Mouse (Mus musculus): ENCODE data around the gene Maml1.
"Not testable (repeated sequence)": the region's sequence is repeated elsewhere in the genome, so short reads cannot be mapped to it uniquely, and the experiment has no call there.

Maml1 gene

DNA sequence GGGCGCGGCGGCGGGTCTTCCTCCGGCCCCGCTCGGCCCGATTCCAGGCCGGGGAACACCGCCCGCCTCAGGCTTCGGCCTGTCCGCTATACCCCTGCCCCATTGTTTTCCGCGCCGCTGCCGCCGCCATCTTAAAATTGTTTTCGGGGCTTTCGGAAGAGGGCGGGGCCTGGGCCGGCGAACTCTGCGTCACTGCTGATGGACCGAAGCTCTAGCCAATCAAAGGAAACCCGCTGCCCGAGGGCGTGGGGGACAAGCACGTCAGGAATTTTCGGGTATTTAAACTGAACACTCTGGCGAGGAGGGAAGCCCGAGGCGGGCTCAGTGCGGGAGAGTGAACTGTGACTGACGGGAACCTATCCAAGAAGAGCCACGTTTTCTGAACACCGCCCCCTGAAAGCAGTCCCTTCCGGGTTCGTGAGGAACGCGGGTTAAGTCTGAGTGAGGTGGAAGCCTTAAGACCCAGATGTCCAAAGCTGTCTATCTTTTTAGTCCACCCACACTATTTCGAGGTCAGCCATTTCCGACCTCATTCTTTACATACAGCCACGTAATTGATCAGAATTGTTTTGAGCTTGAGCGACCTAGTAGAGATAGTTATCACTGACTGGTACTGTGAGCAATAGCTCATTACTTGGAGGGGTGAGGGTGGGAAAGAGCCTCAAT lies at the start of gene Maml1:
Gene Maml1, minus strand, starts transcription at position 122 of the 666 bp plus-strand sequence.
- DNase-seq = peak; percentile 99

DNA sequence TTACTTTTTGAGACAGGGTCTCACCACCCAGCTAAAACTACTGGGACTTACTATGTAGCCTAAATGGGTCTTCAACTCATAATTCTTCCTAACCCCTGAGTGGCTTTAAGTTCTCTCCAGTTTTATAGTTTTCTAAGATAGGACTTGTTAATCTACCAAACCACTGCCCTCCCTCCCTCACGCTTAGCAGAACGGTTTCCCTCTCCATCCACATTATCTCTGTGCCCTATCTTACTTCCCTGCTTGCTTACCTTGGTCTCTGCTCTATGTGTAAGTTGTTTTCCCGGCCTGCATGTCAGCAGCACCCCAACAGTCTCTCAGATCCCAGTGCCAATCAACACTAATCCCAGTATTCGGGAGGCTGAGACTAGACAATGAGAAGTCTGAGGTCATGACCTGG lies 44.8 kb upstream of the Maml1 start:
- no peak for DNase-seq

DNA sequence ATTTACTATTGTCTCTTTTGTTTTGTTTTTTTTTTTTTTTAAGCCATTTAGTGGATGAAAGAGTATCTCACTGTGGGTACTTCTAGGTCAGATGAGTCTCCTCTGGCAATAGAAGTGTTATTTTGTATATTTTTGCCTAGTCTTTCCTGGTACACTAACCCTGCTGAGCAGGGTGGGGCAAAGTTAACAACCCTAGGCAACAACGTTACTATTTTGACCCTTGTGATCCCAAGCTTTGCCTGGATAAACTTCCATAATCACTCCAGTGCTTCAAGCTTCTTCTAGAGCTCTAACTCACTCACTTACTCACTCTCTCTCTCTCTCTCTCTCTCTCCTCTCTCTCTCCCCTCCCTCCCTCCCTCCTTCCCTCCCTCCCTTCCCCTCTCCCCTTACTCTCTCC lies 44.0 kb upstream of the Maml1 start:
- DNase-seq = no peak

DNA sequence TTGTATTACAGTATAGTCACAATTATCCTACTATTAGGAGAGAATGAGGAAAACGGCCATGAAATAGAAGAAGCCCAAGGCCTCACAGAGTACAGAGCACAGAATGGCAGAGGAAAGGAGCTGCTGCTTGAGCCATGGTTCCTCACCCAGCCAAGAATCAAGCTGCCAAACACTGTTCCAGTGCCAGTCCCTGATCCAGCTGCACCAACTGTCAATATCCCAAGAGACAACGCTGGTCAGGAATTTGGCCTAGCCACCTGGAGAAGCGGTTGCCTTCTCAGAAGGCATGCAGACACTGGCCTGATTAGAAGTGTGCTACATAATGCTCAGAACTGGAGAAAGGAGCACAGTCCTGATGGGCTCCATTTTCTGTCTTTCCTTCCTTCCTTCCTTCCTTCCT lies 41.1 kb upstream of the Maml1 start:
- DNase-seq = no peak

DNA sequence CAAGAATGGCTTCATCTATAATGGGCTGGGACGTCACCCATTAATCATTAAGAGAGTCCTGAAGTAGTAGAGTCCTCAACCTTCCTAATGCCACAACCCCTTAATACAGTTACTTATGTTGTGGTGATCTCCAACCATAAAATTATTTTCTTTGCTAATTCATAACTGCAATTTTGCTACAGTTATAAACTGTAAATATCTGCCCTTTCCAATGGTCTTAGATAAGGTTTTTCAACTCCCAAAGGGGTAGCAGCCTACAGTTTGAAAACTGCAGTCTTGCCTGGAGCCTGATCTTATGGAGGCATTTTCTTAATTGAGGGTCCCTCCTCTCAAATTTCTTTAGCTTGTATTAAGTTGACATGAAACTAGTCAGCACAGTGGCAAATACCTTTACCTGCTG lies 37.3 kb upstream of the Maml1 start:
- no peak for DNase-seq

DNA sequence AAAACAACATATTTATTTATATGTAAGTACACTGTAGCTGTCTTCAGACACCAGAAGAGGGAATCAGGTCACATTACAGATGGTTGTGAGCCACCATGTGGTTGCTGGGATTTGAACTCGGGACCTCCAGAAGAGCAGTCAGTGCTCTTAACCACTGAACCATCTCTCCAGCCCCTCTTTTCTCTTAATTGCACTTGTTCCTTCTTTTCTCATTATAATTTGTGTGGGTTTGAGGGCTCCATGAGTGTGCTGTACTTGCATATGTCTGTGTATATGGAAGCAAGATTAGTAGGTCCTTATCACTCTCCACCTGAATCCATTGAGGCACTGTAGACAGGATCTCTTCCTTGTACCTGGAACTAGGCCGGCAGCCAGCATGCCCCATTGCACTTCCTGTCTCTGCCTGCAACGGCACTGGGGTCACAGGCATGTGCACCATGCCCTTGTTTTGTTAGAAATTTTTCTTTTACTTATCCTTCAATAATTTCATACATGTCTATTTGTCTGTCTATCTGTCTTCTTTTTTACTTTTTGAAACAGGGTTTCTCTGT lies 36.0 kb upstream of the Maml1 start:
- DNase-seq = no peak

DNA sequence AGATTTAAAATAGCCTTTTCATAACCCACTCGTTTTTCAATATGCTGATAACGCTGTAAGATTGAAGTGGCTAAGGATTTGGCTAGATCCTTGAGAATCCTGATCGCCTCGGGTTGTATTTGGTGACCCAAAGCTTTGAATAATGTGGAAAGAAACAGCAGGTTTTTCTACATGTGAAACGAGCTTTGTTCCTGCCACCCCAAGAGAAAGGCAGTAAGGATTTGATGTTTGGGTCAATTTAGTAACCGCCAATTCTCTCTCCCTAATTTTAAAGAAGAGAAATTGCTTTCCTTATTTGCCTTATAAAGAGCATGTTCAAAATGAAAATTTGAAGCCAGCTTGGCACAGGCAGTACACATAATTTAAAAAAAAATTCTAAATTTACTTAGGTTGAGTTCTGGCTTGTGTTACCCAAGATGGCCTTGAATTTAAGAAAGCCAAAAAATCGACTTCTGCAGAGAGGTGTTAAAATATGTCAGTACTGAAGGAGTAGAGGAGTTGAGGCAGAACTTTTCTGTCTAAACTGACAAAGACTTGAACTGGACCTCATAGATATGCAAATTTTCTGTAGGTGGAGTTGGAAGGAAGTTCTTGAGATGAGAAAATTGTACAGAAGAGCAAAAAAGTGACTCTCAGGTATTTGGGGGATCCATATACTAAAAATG lies 34.3 kb upstream of the Maml1 start:
- peak; percentile 13 for DNase-seq

DNA sequence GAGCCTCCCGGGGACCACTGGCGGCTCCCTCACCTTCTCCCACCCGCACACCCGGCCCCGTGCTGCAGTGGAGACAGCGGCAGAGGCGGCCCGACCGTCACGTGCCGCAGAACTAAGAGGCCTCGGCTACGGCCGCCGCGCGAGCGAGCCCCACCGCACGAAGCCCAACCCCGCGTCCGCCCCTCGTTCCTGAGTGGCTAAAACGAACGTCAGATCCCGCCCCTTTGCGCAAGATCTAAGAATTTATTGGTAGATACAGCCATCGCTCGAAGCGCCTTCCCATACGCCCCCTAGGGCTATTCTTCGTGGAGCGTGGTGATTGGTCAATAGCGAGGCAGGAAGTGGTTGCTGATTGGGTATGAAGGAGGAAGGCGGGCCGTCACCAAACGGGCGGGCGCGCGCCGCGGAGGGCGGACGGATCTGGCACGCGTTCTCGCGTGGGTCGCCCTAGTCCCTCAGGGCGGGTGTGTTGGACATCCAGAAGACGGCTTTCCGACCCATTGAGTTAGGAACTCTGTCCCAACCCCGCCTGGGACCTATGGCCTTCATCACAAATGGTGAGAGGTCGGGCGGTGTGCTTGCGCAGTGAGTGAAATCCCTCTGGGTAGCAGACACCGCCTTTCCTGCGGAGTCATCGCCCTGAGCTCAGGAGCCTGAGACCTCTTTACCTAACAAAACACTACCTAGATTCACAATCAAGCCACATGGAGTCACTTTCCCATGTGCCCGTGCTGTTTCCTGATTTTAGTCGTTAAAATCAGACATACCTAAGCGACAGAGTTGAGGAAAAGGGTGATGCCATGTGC lies 33.6 kb upstream of the Maml1 start, which contains the start of gene Canx:
Gene Canx, minus strand, starts transcription at position 178 of the 806 bp plus-strand sequence.
- DNase-seq = peak; percentile 100

DNA sequence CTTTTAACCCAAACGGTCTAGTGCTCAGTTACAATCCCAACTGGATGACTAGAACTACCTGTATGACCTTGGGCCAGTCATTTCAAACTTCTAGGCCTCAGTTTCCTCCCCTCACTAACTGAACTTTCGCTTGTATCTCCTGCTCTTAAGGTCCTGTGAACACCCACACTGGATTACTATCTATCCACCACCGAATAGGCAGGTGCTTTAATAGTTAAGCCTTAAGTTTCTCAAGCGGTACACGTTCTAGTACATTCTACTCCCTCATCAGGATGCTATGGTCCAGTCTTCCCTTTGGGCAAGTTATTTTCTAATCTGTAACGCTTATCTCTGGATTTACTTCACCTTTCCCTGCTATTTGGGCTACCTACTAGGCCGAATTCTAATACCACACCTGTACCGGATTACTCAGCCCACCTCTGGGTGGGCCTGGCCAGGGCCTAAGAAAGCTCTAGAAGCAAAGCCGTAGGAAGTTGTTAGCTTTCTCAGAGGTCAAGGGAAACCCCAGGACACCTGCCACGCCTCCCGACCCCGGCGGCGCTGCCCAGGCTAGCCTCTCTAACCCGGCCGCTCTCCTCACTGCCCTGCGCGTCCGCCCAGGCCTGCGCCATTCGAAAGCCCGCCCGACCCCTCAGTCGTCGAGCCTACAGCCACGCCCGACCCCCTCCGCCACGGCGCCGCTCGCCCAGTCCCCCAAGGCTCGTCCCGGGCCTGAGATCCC lies 32.8 kb upstream of the Maml1 start:
- DNase-seq = no peak

DNA sequence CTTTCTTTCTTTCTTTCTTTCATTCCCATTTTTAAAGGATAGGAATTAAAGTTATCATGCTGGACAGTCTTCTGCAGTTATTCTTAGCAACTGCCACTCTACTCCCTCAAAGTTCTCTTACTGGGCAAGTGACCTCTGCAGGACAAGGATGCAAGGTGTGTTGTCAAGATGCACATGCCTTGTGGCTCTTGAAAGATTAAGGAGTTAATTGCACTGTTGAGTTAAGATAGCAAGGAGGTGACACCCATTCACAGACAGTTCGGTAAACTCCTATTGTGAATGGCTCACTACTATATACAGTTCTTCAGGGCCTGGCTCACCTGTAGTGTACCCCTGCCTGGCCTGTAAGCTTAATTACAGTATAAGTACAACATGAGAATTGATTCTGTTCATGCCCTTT lies 31.7 kb upstream of the Maml1 start:
- DNase-seq = no peak

DNA sequence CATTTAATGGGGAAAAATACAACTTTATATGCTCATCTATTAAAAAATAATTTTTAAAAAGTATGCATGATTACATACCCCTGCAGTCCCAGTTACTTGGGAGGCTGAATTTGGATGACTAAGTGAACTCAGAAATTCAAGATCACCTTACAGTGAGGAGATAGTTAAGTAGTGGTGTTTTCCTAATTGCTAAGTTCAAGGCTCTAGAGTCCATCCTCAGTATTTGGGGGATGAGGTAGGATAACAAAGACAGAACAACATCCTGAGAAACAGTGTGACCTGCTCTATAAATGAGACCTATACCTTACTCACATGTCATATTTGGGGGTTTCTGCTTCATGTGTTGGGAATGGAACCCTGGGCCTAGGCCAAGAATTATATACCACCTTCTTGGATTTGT lies 30.2 kb upstream of the Maml1 start:
- DNase-seq = no peak

DNA sequence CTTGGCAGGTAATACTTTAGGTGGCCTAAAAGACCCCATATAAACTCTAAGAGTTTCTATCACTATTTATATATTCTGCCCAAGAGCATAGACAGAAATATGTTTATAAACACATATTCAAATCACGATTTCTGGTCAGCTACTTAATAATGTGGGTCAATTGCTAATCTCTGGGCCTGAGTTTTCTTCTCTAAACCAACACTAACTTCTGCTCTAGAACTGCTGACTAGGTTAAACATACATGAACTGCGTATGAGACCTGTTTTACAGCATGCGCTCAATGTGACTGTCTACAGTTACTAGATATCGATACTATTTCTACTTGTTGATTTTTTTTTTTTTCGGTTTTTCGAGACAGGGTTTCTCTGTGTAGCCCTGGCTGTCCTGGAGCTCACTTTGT lies 29.1 kb upstream of the Maml1 start:
- no peak for DNase-seq

DNA sequence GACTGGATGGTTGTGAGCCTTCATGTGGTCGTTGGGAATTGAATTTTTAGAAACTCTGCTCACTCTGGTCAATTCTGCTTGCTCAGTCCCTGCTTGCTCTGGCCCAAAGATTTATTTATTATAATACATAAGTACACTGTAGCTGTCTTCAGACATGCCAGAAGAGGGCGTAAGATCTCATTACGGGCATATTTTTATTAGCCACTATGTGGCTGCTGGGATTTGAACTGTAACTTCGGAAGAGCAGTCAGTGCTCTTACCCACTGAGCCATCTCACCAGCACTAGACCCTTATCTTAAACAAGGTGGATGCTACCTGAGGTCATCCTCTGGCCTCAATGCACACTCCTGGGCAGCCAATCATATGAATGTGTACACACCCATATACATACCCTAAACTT lies 27.2 kb upstream of the Maml1 start:
- not testable (repeated sequence) for DNase-seq

DNA sequence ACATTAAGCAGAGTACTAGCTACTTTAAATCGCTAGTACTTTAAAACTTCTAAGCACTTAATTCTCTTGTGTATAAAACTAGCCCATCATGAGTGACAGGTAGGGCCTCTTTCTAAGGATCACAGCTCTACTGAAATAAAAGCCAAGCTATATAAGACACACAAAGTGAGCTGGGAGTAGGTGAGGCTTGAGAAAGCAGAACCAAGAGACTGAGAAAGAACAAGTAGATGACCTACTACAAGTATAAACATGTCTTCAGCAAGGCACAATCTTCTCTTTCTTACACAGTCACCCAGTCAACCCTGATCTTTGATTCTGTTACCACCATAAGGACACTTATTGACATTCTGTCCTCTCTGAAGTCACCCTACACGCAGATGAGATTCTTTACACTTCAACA lies 20.7 kb upstream of the Maml1 start:
- DNase-seq = no peak

DNA sequence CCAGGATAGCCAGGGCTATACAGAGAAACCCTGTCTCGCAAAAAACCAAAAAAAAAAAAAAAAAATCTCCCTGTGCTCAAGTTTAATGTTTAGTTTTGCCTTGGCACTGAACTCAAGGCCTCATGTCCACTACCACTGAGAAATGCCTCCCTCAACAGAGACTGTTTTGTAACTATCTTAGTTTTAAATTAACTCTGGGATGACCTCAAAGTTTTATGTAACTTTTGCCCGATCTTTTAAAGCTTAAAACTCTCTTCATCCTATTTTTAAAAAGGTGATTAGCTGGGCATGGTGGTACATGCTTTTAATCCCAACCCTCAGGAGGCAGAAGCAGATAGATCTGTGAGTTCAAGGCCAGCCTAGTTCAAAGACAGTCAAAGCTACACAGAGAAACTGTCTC lies 11.3 kb upstream of the Maml1 start:
- no peak for DNase-seq

DNA sequence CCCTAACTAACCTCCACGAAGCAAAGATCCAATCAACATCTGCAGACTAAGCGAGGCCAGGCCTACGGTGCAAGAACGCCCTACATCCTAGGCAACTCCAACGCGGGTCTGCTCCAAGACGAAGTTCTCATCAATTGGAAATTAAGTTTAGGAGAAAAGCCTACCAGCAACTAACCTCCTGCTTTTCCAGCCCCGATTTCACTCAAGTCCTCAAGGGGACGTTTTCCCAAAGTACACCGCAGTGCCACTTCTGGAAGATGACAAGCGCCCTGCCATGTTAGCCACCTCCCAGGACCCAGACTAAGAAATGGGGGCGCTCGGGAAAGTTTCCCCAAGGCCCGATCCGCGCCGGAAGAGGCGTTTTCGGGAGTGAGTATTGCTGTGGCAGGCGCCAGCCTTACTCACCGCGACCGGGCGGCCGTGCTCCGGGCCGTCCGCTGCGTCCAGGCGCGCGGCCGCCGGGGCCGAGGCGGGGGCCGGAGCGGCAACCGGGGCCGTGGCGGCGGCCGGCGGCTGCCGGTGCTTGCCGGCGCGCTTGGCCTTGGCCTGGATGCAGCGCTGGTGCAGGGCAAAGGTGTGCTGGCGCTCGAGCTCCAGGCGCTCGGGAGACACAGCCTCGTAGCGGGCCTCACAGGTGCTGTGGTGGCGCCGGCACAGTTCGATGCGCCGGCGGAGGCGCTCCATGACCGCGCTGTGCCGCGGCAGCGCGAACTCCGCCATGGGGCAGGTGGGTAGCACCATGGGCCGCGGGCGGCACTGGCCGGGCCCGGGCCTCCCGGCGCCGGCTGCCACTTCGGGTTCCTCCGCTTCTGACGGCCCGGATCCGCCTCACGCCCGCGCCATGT lies 568 bp downstream of the Maml1 start:
- DNase-seq = peak; percentile 77

DNA sequence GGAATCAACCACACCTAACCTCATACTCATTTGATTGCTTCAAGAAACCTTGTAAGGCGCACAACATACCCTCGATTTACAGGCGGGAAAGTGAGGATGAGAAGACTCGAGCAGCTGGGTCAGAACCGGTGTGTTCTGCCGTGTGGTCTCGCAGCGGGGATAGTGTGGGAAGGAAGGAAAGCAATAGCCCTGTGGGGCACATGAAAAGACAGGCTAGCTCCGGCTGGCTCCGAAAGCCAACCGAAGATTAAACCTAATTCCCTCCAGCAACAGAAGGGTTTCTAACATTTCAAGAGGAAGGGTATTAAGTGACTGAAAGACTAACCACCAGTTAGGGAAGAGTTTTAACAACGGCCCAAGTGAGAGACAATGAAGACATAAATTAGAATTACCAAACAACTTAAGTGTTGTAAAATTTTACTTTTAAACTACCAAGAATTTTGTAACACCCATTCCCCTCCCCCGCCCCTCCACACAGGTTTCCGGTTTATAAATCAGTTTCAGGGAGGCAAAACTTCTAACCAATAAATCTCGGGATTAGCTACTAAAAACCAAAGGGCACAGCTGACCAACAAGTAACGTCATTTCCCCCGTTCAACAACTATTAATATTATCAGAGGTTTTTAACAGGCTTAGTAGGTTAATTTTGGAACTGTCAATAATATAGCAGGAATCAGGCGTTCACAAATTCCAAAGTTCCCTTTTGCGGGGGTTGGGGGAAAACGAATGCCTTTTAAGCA lies 1.5 kb downstream of the Maml1 start:
- DNase-seq = peak; percentile 49

DNA sequence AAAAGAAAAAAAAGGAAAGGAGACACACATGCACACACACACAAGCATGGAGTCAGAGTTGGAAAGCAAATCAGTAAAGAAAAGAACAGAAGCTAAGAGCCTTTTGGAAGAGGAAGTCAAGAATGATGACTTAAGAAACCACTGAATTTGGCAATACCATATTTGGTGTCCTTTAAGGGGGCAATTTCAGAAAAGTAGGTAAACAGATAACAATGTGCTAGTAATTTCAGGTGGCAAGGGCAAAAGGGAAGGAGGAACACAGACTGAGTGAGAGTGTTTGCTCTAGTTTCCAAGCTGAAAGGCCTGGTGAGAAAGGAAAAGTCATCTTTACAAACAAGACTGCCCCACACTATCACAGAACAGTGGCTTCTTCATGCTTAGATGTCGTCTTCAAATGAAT lies 5.7 kb downstream of the Maml1 start:
- no peak for DNase-seq

DNA sequence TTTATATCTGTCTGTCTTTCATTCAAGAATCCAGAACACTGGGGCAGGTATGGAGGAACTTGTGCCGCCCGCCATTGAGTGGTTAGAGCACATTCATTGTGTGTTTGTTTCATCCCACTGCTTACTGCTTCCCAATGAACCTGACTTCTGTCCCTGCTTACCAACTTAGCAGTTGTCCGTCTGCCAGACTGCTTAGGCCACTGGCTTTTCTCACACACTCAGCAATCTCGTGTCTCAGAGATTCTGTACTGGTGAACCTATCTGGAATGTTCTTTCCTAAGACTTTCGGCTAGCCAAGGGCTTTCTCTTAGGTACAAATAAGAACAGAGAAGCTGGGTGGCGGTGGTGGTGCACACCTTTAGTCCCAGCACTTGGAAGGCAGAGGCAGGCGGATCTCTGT lies 6.4 kb downstream of the Maml1 start:
- no peak for DNase-seq

DNA sequence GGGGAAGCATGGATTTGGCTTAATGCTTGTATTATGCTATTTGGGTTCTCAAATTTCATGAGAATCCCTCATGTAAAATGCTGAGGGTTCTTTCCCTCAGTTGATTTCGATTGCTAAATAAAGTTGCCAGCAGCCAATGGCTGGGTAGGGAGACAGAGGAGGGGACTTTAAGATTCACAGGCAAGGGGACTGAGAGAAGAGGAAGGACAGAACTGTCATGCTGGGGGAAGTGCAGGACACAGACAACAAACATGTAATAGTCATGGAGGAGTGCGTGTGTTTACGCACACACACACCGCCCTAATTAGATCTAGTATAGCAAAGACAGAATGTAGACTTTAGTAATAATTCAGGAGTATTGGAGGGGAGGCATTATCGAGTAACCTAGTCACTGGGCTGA lies 6.8 kb downstream of the Maml1 start:
- DNase-seq = no peak

DNA sequence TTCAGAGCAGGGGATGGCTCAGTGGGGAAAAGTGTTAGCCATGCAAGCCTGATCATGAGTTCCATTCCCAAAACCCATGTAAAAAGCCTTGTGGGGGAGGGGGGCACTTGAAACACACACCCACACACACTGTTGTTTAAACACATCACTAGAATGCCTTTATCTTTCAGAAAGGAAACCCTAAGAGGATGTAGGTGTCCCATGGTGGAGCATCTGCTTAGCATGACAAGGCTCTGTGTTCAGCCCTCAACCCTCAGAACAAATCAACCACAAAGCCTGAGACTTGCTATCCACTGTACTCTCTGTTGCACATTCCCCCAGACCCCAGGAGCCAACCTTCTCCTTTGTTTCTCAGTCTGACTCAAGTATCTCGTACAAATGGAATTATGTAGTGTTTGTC lies 12.1 kb downstream of the Maml1 start:
- no peak for DNase-seq

All from embryo, embryonic 11 days (tissue).